In the genomic region with DNA sequence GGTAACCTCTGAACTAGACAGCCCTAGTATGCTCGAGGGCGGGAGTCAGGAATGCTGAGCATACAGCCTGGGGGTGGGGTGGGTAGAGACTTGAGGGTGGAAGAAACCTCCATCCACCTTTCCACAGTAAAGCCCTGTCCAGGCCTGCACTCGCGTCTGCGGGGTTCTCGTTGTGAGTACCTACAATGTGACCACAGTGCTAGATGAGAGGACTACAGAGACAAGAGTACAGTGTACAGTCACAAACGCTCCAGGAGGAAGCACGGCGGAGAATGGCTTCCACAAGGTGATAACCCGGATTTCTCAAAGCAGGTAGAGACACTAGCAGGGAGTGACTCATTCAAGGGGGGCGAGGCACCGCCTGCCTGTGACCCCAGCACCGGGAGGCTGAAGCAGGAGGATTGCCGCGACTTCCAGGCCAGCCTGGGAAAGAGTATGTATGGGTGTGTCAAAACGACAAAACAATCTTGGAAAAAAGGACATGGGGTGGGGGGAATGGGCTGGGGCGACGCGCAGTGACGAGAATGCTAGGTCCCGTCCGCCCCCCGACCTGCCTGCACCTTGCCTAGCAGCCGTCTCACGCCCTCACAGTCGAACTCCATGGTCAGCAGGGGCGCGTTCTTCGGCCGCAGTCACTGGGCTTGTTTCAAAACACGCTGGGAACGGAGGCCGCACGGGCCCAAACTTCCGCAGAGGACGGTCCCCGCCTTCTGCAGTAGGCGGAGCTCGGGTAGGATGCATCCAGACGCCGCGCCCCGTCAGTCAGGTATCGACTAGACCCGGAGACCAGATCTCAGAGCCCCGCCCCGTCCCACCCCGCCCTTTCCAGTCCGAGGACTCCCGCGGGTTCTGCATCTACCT, we compare ENCODE assay signal across 8 mouse cellular contexts. TPM values are rescaled to one million over a fixed set of nuclear protein-coding genes. Genes with fewer than 3 reads are reported as not detected.
DNase-seq lines count a peak whose midpoint lies in the region; ATAC-seq and TF ChIP-seq lines count a peak whose summit lies in the region.

A gene (minus strand): TSS at position 697 of the 861 bp plus-strand sequence.

- peak; percentile 59 for TF ChIP-seq CTCF in lung, postnatal 0 days (IDR thresholded peaks at IDR 0.05)

- H3K4me3 ChIP-seq in hindbrain, embryonic 10.5 days = peak within 1 kb of the TSS; percentile 85
- H3K4me3 ChIP-seq in lung, postnatal 0 days (ENCODE audit: low read depth, low read length) = peak within 1 kb of the TSS; percentile 68

- peak within 1 kb of the TSS; percentile 92 for H3K27ac ChIP-seq in hindbrain, embryonic 10.5 days
- H3K27ac ChIP-seq in lung, postnatal 0 days (ENCODE audit: low read length) = peak within 1 kb of the TSS; percentile 43

- no peak for TF ChIP-seq EP300 in lung, postnatal 0 days (IDR thresholded peaks at IDR 0.05)

- peaks cover 21% of the 10 kb centered on the region; the same call in 1 of the 2 replicates for H3K27me3 ChIP-seq in hindbrain, embryonic 10.5 days (ENCODE audit: insufficient read depth, poor library complexity, severe bottlenecking)
- no peaks in the 10 kb centered on the region for H3K27me3 ChIP-seq in lung, postnatal 0 days (replicated peaks; ENCODE audit: insufficient read depth, low read length)

- no peaks in the 10 kb centered on the region for H3K9me3 ChIP-seq in hindbrain, embryonic 10.5 days
- H3K9me3 ChIP-seq in lung, postnatal 0 days (ENCODE audit: low read length) = no peaks in the 10 kb centered on the region

- peak; percentile 90 for DNase-seq in MN1 (ENCODE audit: low spot score)
- peak; percentile 96 for DNase-seq in cerebellum, adult 9-10 months
- peak; percentile 96 for DNase-seq in hindbrain, embryonic 10.5 days (ENCODE audit: low spot score)
- DNase-seq in layer of hippocampus, adult 9-11 months = peak; percentile 91
- peak; percentile 95 for DNase-seq in lung, postnatal 0 days (ENCODE audit: low spot score)
- peak; percentile 91 for DNase-seq in ovary, postnatal 14 days (ENCODE audit: low spot score)
- DNase-seq in thymus, postnatal 14 days = peak; percentile 91

- peak within 1 kb of the TSS; percentile 90 for H3K4me2 ChIP-seq in lung, postnatal 0 days (replicated peaks; ENCODE audit: low read depth, low read length)

- H3K9ac ChIP-seq in lung, postnatal 0 days (replicated peaks; ENCODE audit: low read depth) = peak within 1 kb of the TSS; percentile 69

- ATAC-seq in frontal cortex, adult (ENCODE audit: low TSS enrichment) = peak; percentile 95
- ATAC-seq in lung, postnatal 0 days = peak; percentile 93

- H3K4me1 ChIP-seq in hindbrain, embryonic 10.5 days (replicated peaks) = peaks cover 21% of the 10 kb centered on the region
- no peaks in the 10 kb centered on the region; the same call in 1 of the 2 replicates for H3K4me1 ChIP-seq in lung, postnatal 0 days (ENCODE audit: insufficient read depth, low read depth, low read length)

- peaks cover 24% of the 10 kb centered on the region for H3K36me3 ChIP-seq in hindbrain, embryonic 10.5 days
- peaks cover 11% of the 10 kb centered on the region; the same call in 1 of the 2 replicates for H3K36me3 ChIP-seq in lung, postnatal 0 days (ENCODE audit: insufficient read depth, low read length)

- WGBS in hindbrain, embryonic 10.5 days = 2% methylated on average over 51 of the region's 51 CpGs
- WGBS in lung, postnatal 0 days = under 1% methylated on average over 41 of the region's 51 CpGs

RNA-seq across cellular contexts. Expression of the gene that starts here (rescaled TPM):
- 9.9 and 12.3 TPM in 2 replicates for polyA plus RNA-seq in hindbrain, embryonic 10.5 days (2016; fragmentation: Nextera tagmentation; extraction: Ambion mirVana)
- polyA plus RNA-seq in lung, postnatal 0 days (2015; fragmentation: Nextera tagmentation; extraction: Ambion mirVana) = 4.1 and 6.0 TPM in 2 replicates

Comparison
In these comparisons a context has a peak if more than half of its experiments do, and no peak if none do; other contexts are left out.
1. Peak in every context shown above with its lines: DNase-seq, ATAC-seq, H3K4me3 ChIP-seq and H3K27ac ChIP-seq.